Mouse (Mus musculus): Measurements from ENCODE around the gene Efnb2.

Gene Efnb2

DNA sequence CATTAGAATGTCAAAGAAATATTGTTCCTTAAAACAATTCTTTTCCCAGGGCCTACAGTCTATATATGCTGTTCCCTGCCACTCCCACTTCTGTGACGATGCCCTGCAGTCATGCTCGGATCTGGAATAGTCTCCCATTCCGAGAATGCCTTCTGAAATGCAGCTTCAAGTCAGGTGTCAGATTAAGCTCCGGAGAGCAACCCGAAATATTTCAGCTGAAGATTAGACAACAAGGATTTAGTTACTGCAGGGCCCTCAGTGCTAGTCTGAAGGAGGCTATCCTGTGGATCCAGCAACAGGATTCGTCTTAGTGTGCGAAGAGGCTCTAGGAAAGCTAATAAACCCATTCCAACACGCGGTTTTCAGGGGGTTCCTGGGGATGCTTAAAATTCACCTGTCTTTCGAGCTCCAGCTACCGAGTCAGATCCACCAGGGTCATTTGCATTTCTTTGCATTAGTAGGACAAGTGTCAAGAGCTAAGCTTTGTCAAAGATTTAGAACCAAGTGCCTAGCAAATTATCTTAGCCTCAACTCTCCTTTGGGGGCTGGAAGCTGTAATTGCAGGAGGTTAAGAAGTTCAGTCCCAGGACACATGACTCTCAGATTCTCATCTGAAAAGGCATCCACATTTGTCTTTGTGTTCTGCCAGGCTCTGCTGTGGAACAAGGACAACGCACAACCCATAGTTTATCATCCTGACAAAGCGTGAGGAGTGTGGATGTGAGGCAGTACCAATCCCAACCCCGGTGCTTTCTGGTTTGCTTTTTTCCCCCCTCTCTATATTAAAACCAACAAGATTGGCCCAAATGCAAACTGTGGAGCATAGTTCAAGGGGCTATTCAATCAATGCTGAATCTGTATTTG lies 4.2 kb downstream of the Efnb2 start:
- DNase-seq (ENCODE audit: extremely low spot score, low read depth, low spot score) = no peak

DNA sequence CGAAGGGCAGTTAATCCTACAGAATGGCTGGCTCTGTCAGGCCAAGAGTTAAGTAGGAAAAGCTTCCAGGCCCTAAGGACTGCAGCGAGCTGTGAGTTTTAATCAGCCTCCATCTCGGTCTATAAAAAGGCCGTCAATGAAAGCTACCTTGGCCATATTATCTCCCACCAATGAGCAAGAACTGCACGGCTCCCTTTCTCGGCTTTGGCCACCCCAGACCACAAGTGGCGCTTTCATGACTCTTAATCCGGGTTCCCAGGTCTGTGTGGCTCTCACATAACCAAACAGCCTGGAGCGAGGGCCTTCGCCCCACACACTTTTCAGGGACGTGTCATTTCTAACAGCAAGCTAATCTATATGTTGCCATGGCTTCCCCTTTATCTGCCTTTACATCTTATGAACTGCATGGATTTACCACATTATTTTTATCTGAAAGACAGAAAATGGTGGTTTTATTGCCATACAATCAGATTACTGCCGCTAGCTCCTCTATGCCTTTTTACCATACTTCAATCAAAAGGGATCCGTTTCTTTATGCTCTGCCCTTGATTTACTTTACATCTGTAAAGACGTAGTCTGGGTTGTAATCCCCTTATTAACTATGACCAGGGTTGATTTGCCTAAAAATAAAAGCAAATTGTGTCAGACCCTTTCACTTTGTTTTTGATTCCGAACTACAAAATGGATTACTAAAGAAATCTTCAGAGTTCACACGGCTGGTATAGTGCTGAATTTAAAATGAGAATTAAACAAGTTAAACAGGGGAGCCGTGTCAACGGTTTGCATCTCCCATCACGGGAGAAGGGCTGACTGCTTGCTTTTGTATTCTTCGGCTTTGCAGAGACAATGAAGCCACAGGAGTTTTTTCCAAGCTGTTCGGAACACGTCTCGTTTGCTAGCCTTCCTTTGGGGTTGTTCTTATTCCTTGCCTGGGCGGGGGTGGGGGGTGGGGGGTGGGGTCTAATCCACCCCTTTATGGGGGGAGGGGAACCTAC lies 5.4 kb downstream of the Efnb2 start:
- DNase-seq (ENCODE audit: extremely low spot score, low read depth, low spot score) = no peak

DNA sequence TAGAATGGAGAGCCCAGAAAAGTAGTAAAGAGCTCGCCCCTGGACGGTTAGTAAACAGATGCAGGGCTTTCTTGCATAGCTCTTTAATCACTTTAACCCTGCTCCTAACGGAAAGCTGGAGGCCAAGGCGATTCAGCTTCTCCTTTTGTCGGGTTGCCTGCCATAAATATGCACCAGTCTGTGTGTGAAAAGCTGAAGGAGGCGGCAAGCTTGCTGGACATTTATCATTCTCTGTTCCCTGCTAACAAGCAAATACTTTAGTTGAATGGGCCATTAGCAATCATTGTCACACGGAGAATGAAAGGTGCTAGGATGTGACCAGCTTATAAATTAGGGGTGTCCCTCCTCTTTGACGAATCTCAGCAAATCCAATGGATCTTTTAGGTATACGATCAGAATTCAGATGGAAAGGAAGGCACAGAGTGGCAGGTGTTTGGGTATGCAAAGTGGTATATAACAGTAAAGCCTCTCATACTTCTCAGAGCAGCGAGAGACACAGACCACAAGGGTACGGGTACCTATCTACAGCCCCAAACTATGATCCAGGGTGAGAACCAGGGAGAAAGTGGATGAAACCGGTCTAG lies 7.0 kb downstream of the Efnb2 start:
- DNase-seq (ENCODE audit: extremely low spot score, low read depth, low spot score) = no peak

DNA sequence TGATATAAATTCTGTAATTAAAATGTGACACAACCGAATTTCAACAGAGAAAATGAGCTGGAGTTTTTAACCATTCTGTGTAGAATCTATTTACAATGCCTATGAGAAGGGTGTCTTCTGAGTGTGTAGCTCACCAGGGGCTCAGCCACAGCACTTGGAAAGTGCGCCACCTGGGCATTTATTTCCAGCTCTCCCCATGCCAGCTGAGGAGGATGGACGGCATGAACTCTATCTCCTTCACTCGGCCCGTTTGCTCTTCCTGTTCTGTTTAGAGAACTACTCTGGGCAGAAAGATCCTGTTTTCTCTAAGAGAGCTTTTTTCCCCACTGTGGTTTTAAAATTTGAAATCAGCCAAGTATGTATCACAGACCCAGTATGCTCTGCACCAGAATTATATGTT lies 7.7 kb downstream of the Efnb2 start:
- no peak for DNase-seq (ENCODE audit: extremely low spot score, low read depth, low spot score)

DNA sequence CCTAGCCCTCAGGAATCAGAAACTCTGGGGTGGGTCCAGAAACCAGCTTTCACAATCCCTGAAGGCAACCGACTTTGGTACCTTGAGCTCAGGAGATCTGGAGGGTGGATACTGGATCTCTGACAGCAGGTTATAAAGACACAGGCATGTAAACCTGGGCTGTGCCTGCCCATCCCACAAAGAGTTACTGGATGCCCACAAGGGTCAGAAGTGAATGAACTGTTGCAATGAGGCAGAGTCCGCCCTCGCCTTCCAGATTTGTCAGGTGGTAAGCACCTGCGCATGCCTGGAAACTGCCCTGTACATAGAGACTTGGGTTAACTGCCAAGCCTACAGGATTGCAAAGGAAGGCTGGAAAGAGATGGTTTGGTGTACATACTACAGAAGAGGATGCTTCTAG lies 8.7 kb downstream of the Efnb2 start:
- DNase-seq (ENCODE audit: extremely low spot score, low read depth, low spot score) = no peak

DNA sequence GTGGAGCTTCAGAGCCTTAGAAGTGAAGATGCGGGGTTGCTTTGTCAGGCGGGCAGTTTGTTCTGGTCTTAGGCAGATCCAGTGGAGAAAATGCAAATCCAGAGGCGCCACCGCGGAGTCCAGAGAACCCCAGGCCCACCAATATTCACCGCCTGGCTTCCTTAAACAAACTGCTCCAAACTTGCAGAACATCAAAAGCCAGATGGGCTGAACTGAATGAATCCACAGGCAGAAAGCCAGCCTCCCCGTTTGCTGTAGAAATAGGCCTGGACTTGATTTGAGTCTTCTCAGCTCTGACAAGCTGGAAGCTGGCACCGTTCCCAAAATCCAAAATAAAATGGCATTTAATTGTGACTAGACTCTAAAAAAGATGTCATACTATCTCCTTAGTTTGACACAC lies 11.1 kb downstream of the Efnb2 start:
- DNase-seq (ENCODE audit: extremely low spot score, low read depth, low spot score) = no peak

DNA sequence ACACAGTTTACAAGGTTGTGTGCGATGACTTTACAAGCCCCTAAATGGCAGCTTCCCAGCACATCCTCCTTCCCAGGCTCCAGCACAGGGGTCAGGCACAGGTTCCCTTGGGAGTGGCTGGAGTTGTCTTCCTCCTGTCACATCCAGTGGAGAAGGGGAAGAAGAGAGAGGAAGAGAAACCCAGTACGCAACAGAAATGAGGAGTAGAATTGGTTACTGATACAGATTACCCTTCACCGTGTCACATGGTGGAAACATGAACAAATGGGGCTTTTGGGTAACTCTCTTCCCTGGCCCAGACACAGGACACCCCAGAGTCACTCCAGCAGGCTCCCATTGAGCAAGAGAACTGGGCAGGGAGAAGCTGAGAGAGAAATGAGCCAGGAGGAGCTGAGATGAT lies 11.5 kb downstream of the Efnb2 start:
- no peak for DNase-seq (ENCODE audit: extremely low spot score, low read depth, low spot score)

DNA sequence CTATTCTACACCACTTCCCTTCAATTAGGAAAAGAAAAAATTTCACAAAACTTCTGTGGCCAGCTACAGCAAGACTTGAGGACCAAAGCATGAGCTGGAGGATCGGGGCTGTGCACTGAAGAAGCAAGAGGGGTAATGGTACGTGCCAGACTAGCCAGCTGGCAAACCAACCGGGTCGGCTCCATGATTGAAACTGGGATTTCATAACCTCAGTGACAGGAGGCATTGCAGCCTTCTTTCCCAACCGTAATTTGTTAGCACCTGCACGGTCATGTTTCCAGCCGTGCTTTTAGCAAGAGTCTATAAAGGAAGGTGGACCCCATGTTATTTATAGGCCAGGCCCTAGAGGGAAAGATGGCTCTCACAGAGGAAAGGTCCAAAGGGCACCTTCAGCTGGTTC lies 12.4 kb downstream of the Efnb2 start:
- DNase-seq (ENCODE audit: extremely low spot score, low read depth, low spot score) = no peak

DNA sequence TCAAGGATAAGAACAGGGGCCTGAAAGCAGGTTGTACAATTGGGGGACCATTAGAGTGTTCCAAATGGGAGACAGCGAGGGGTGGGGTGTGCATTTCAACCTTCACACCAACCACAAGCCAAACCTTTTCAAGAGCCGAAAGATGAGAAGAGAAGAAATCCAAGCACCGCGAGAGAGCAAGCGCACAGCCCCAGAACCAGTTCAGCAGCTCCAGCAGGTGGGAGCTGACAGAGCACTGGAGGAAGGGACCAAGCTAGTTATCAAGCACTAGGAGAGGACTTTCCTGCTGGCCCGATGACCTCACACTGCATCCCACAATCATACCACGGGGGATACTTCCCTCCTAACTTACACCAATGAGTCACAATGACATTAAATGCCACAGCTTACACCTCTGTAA lies 13.2 kb downstream of the Efnb2 start:
- no peak for DNase-seq (ENCODE audit: extremely low spot score, low read depth, low spot score)

DNA sequence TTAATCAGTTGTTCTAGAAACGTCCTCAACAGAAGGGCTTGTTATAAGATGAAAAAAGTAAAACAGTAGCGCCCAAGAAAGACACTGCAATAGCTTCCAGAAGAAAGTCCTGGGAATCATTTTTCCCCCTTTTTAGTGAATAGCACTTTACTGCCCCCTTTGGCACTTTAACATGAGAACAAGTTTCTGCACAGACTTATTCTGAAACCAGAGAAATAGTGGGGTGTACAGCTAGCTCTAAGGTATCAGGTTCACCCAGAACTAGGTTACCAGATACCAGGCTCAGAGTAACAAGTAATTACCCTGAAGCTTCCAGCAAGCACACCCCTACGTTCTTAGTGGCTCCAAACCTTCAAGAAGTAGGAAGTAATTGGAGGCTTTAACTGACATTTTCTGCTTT lies 13.7 kb downstream of the Efnb2 start:
- no peak for DNase-seq (ENCODE audit: extremely low spot score, low read depth, low spot score)

DNA sequence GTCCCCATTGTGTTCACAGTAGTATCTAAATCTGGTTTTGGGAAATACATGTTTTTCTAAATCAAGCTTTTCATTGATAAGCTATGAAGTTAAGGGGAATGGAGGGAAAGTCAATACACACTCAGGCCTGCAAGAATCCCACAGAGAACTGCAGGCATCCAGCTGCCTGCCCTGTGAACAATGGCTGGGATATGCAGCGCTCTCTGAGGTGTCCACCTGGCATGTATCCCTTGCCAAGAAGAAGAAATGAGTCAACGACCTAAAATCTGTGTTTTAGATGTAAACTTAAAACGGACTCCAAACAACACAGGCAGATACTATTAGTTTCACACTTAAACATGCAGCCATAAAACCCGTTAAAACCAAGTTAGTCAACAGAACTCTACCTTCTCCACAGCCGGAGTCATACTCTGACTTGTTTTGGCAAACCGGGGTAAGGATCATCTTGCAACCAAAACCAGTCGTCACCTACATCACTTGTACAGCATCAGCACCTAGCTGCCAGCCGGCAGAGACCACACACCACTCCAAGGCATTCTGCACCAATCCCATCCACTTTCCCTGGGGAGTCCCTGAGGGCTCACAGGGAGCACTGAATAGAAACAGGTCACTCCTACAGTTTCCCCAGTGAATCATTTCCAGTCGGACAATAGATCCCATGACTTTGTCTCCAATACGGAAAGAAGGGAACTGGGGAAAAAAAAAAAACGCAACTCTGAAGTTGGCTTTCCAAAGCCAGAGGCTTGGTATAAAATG lies 16.7 kb downstream of the Efnb2 start:
- no peak for DNase-seq (ENCODE audit: extremely low spot score, low read depth, low spot score)

DNA sequence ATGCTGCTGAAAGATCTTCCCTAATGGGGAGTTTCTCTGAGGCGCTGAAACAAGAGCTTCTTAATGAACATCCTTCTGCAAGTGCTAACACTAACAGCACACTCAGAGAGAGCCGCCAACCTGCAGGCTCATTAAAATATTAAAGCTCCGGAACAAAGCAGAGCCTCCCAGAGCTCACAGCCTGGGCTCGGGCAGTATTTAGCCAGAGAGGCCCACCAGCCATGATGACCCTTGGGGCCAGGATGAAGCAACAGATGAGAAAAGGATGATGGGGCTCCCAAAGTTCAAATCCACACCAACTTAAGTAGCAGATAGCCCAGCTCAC lies 20.8 kb downstream of the Efnb2 start:
- DNase-seq (ENCODE audit: extremely low spot score, low read depth, low spot score) = no peak

DNA sequence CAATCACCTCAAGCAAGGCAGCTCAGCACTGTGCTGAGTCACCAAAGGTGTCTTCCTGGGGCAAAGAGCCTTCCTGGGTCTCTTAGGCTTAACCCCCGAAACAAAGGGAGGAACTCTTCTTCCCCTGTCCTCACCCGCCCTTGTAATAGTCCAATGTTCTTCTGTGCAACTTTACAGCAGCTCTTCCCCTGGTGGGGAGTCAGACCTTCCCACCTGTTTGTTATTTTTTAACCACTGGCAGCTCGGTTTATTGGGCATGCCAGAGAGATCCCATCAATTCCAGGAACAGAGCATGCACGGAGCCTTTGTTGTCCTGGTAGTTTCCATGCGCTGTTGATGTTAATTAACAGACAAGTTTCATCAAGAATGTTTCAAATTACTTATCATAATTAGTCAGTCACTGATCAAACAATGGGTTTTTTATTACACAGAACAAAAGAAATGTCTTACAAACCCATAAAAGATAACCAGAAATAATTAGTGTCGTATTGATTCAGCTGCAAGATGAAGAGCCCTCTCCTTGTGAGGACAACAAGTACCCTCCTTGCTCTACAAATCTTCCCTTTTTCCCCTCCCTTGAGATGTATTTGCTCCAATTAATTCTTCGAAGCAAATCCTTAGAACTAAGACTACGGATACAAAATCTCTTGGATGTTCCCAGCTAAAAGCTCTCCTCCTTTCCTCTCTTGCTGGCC lies 21.3 kb downstream of the Efnb2 start:
- no peak for DNase-seq (ENCODE audit: extremely low spot score, low read depth, low spot score)

DNA sequence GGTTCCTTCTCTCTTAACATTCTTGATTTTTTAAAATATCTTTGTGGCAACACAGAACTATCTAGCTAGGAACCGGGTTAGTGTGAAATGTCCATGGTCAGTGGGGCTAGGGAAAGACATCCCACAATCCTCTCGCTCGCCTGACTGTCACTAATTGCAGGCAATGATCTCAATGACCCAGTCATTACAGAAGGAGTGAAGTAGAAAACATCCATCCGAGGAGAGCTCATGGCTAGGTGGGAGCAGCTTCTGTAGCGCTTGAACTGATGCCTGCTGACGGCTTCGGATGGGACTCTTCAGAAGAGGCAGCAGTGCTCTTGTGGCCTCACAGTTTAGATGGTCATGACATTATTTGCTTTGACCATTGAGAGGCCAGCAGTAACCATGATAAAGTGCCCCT lies 29.6 kb downstream of the Efnb2 start:
- no peak for DNase-seq (ENCODE audit: extremely low spot score, low read depth, low spot score)

DNA sequence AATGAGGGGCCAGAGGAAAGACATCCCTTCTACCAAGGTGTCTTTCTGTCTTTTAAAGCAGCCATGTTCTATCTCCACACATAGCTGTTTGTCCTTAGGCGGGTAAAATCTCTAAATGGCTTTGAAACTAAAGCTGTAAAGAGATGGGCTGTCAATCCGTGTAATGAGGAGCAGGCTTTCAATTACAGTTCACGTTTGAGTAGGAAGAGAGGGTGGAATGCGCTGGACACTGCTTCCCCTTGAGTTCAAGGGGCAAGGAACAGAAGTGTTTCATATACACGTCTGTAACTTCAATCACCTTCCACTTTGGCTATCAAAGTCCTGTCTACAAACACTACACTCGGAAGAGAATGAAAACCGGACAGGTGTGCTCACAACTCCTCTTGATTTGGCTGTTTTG lies 37.0 kb downstream of the Efnb2 start:
- DNase-seq (ENCODE audit: extremely low spot score, low read depth, low spot score) = no peak

DNA sequence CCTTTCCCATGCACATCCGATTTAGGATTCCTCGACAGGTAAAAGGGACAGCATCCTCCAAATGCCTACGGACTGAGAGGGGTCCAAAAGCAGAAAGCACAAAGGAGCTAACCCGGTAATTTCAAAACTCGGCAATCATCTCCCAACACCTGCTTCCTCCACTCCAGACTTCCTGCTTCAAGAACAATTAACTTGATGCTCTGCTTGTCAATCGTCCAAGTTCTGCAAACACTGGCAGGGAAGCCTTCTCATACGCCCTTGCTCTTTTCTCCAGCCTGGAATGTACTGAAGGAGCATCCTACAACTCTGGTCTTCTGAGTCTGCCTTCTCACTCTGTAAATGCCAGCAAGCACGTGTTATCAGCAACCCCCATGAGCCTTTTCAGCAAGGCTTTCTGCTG lies 37.6 kb downstream of the Efnb2 start:
- DNase-seq (ENCODE audit: extremely low spot score, low read depth, low spot score) = no peak

DNA sequence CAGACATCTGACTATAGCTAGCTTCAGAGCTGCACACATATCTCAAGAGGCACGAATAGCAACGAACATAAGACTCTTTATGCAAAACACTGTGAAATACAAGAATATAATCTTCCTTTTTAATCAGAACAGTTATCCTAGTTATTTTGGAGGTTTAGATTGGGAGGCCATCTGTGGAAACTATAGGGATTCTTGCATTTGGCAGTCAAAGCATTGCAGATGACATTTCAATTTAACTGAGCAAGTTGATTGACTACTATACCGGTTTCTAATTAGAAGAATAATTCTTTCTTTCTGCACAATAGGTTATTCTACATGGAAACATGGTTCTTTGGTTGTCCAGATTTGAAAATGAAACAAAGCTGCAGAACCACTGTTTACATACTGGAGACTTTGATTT lies 38.6 kb downstream of the Efnb2 start:
- DNase-seq (ENCODE audit: extremely low spot score, low read depth, low spot score) = no peak

DNA sequence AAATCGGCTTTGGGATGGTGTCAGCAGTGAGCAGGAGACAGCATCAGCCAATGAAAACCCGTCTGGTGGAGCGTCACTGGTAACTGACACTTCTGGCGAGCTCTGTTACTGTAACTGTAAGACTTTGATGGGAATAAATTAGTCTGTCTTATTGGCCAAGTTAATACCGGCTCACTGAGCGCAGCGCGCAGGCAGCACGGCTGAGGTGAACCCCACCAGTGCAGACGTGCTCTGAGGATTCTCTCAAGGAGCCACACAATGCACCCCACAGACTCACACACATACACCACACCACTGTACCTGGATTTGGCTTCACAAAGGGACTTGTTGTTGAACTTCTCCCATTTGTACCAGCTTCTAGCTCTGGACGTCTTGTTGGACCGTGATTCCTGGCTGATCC lies 39.0 kb downstream of the Efnb2 start:
- DNase-seq (ENCODE audit: extremely low spot score, low read depth, low spot score) = no peak

DNA sequence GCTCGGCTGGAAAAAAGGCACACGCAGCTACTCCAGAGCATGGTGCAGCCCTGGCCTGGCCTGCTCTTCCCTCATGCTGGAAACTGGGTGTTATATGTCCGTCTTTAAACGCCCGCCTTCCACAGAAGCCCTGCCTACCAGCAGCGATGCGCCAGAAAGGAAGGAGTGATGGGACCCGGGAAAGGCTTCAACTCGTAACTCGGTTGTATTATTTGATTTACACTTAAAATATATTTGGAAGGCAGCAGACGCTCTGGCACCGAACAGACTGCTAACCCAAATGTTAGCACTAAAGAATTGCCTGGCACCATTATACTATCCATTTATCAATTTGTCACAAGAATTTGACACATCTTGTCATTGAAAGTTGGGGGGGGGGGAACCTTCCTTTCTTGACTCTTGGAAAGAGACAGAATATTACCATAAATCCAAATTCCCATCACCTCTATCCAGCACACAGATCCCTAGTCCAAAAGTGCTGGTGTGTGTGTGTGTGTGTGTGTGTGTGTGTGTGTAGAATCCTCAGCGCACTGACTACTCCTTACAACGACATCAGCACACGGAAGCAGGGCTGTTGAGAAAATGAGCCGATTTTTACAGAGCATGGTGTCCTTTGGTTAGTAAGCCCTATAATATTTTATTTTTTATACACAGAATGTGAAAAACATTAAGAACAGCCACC lies 39.7 kb downstream of the Efnb2 start:
- DNase-seq (ENCODE audit: extremely low spot score, low read depth, low spot score) = no peak

DNA sequence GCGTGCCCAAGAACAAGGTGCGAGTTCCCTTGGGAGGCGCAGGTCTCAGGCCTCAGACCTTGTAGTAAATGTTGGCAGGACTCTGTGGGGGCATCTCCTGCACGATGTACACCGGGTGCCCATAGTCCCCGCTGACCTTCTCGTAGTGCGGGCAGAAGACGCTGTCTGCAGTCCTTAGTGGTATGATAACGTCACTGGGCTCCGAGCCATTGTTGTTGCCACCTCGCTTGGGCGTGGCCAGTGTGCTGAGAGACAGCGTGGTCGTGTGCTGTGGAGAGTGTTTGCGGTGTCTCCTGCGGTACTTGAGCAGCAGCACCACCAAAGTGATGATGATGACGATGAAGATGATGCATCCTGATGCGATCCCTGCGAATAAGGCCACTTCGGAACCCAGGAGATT lies 40.5 kb downstream of the Efnb2 start:
- DNase-seq (ENCODE audit: extremely low spot score, low read depth, low spot score) = no peak

Measured in hindlimb bud, embryonic 11.5 days (tissue).